Comparison of ENCODE assay signal across 8 mouse cellular contexts in genomic region chr17:24488662-24489264, GRCm38 (mm10). TPM values are rescaled to one million over a fixed set of nuclear protein-coding genes. Genes with fewer than 3 reads are reported as not detected.
DNase-seq lines count a peak whose midpoint lies in the region; ATAC-seq and TF ChIP-seq lines count a peak whose summit lies in the region.

No protein-coding gene starts in this region.

- H3K27me3 ChIP-seq in kidney, adult 2 months (replicated peaks; ENCODE audit: control insufficient read depth, insufficient read depth, low read length) = no peaks in the 10 kb centered on the region; the same call in 1 of the 2 replicates
- H3K27me3 ChIP-seq in G1E (ENCODE audit: insufficient read depth, low read length) = peaks cover 59% of the 10 kb centered on the region
- peaks cover 41% of the 10 kb centered on the region for H3K27me3 ChIP-seq in hindbrain, embryonic 10.5 days (ENCODE audit: insufficient read depth, poor library complexity, severe bottlenecking)
- peaks cover 44% of the 10 kb centered on the region for H3K27me3 ChIP-seq in liver, embryonic 14.5 days (ENCODE audit: control insufficient read depth, insufficient read depth, low read length)

- DNase-seq in kidney, adult 2 months = no peak
- no peak for DNase-seq in kidney, adult 18-20 months
- DNase-seq in G1E (ENCODE audit: low spot score) = no peak
- peak; percentile 75 for DNase-seq in embryo, embryonic 11 days
- peak; percentile 71 for DNase-seq in hindbrain, embryonic 10.5 days (ENCODE audit: low spot score)
- DNase-seq in liver, embryonic 14.5 days (ENCODE audit: low read depth in 3 of 3, low spot score in 3 of 3) = no peak
- peak; percentile 80 for DNase-seq in retina, postnatal 1 day
- no peak for DNase-seq in frontal cortex, adult 2 months (ENCODE audit: extremely low spot score in 1 of 2, low spot score in 1 of 2)

- no peak for TF ChIP-seq POLR2A in kidney, adult 2 months (IDR thresholded peaks at IDR 0.05; ENCODE audit: low read depth, low read length)

- WGBS in kidney, adult 2 months = under 1% methylated on average over 73 of the region's 81 CpGs
- WGBS in hindbrain, embryonic 10.5 days = under 1% methylated on average over 76 of the region's 81 CpGs
- WGBS in liver, embryonic 14.5 days (ENCODE audit: insufficient replicate concordance) = under 1% methylated on average over 68 of the region's 81 CpGs

- H3K9me3 ChIP-seq in G1E (replicated peaks) = peaks cover 9% of the 10 kb centered on the region
- H3K9me3 ChIP-seq in hindbrain, embryonic 10.5 days = no peaks in the 10 kb centered on the region
- no peaks in the 10 kb centered on the region for H3K9me3 ChIP-seq in liver, embryonic 14.5 days (ENCODE audit: control insufficient read depth, low read length)

- TF ChIP-seq CTCF in kidney, adult 2 months (conservative IDR thresholded peaks at IDR 0.05; ENCODE audit: insufficient read depth, insufficient read length, low read depth, low read length) = no peak
- TF ChIP-seq CTCF in G1E (IDR thresholded peaks at IDR 0.05; ENCODE audit: low read depth, low read length) = no peak
- no peak for TF ChIP-seq CTCF in liver, embryonic 14.5 days (IDR thresholded peaks at IDR 0.05; ENCODE audit: low read depth)

- H3K27ac ChIP-seq in kidney, adult 2 months (ENCODE audit: insufficient read depth, low read depth, low read length) = no peak overlapping the region
- H3K27ac ChIP-seq in hindbrain, embryonic 10.5 days = peak overlapping the region; percentile 92
- no peak overlapping the region for H3K27ac ChIP-seq in liver, embryonic 14.5 days

- peak overlapping the region; percentile 51 for H3K4me2 ChIP-seq in liver, embryonic 14.5 days (ENCODE audit: low read depth)

- no peaks in the 10 kb centered on the region for H3K36me3 ChIP-seq in kidney, adult 2 months (ENCODE audit: control insufficient read depth, insufficient read depth, low read length)
- H3K36me3 ChIP-seq in G1E (replicated peaks) = no peaks in the 10 kb centered on the region
- H3K36me3 ChIP-seq in hindbrain, embryonic 10.5 days = no peaks in the 10 kb centered on the region
- no peaks in the 10 kb centered on the region for H3K36me3 ChIP-seq in liver, embryonic 14.5 days (replicated peaks; ENCODE audit: control insufficient read depth, insufficient read depth, low read depth)

- H3K4me1 ChIP-seq in kidney, adult 2 months (ENCODE audit: control insufficient read depth, insufficient read depth, low read length) = no peaks in the 10 kb centered on the region
- H3K4me1 ChIP-seq in G1E (ENCODE audit: insufficient read depth, low read depth, low read length) = peaks cover 13% of the 10 kb centered on the region
- peaks cover 43% of the 10 kb centered on the region for H3K4me1 ChIP-seq in hindbrain, embryonic 10.5 days (replicated peaks)
- no peaks in the 10 kb centered on the region for H3K4me1 ChIP-seq in liver, embryonic 14.5 days (replicated peaks; ENCODE audit: control insufficient read depth in 2 of 2, insufficient read depth in 2 of 2, low read length in 1 of 2)

- H3K4me3 ChIP-seq in kidney, adult 2 months (ENCODE audit: insufficient read depth, low read depth, low read length) = peak overlapping the region; percentile 53
- peak overlapping the region; percentile 27; the same call in 1 of the 2 replicates for H3K4me3 ChIP-seq in G1E (ENCODE audit: low read depth, low read length)
- H3K4me3 ChIP-seq in hindbrain, embryonic 10.5 days = peak overlapping the region; percentile 88
- peak overlapping the region; percentile 31 to 40 for H3K4me3 ChIP-seq in liver, embryonic 14.5 days (ENCODE audit: insufficient read depth in 1 of 2, low read depth in 2 of 2, low read length in 2 of 2)

- no peak overlapping the region for H3K9ac ChIP-seq in liver, embryonic 14.5 days (replicated peaks)

- no peak for TF ChIP-seq EP300 in liver, embryonic 14.5 days (IDR thresholded peaks at IDR 0.05; ENCODE audit: low read depth)

- no peak for ATAC-seq in G1E (ENCODE audit: extremely low read depth, insufficient number of reproducible peaks, low FRiP score, poor library complexity, severe bottlenecking)
- ATAC-seq in liver, embryonic 14.5 days (ENCODE audit: insufficient read depth) = no peak

RNA-seq across cellular contexts. Expression of gene Caskin1, which starts 0.4 kb away (rescaled TPM):
- 0.52 and 0.80 TPM in 2 replicates for polyA plus RNA-seq in kidney, adult 2 months (2012; rRNA removed)
- total RNA-seq in G1E (2014; fragmentation: Nextera tagmentation) (not detected in 2 replicates), G1E (2017) (0.11 and 0.29 TPM in 2 replicates)
- not detected in 2 replicates for polyA plus RNA-seq in G1E (2012)
- polyA plus RNA-seq in hindbrain, embryonic 10.5 days (2016; fragmentation: Nextera tagmentation; extraction: Ambion mirVana) = 6.8 and 10.2 TPM in 2 replicates
- 0.09 and 0.11 TPM in 2 replicates for polyA plus RNA-seq in liver, embryonic 14.5 days (2012; rRNA removed)
- polyA plus RNA-seq in liver, embryonic 14.5 days (2014; fragmentation: Nextera tagmentation; extraction: Ambion mirVana) = 0.08 TPM in 2 replicates
- 116 and 124 TPM in 2 replicates for polyA plus RNA-seq in frontal cortex, adult 2 months (2012; rRNA removed)

RNA-seq across cellular contexts. Expression of gene Mlst8, which starts 9.9 kb away (rescaled TPM):
- polyA plus RNA-seq in kidney, adult 2 months (2012; rRNA removed) = 26.1 and 32.1 TPM in 2 replicates
- total RNA-seq in G1E (2014; fragmentation: Nextera tagmentation) = 5.2 and 7.0 TPM in 2 replicates
- 17.2 and 19.7 TPM in 2 replicates for total RNA-seq in G1E (2017)
- 6.4 and 7.1 TPM in 2 replicates for polyA plus RNA-seq in G1E (2012)
- 35.1 and 36.0 TPM in 2 replicates for polyA plus RNA-seq in hindbrain, embryonic 10.5 days (2016; fragmentation: Nextera tagmentation; extraction: Ambion mirVana)
- 13.5 and 18.5 TPM in 2 replicates for polyA plus RNA-seq in liver, embryonic 14.5 days (2012; rRNA removed)
- polyA plus RNA-seq in liver, embryonic 14.5 days (2014; fragmentation: Nextera tagmentation; extraction: Ambion mirVana) = 9.6 and 11.2 TPM in 2 replicates
- 37.9 and 45.7 TPM in 2 replicates for polyA plus RNA-seq in frontal cortex, adult 2 months (2012; rRNA removed)

RNA-seq across cellular contexts. Expression of gene Bricd5, which starts 15.1 kb away (rescaled TPM):
- polyA plus RNA-seq in kidney, adult 2 months (2012; rRNA removed) = 0.56 and 0.96 TPM in 2 replicates
- not detected in 2 replicates for total RNA-seq in G1E (2014; fragmentation: Nextera tagmentation)
- 0.33 and 0.58 TPM in 2 replicates for total RNA-seq in G1E (2017)
- polyA plus RNA-seq in G1E (2012) = 0.23 and 0.27 TPM in 2 replicates
- polyA plus RNA-seq in hindbrain, embryonic 10.5 days (2016; fragmentation: Nextera tagmentation; extraction: Ambion mirVana) = 0.61 and 2.5 TPM in 2 replicates
- 0.29 and 0.30 TPM in 2 replicates for polyA plus RNA-seq in liver, embryonic 14.5 days (2012; rRNA removed)
- polyA plus RNA-seq in liver, embryonic 14.5 days (2014; fragmentation: Nextera tagmentation; extraction: Ambion mirVana) = 0.23 TPM in 1 of 2 replicates, not detected in the other
- 2.1 and 2.6 TPM in 2 replicates for polyA plus RNA-seq in frontal cortex, adult 2 months (2012; rRNA removed)

RNA-seq across cellular contexts. Expression of gene Pgp, which starts 18.6 kb away (rescaled TPM):
- polyA plus RNA-seq in kidney, adult 2 months (2012; rRNA removed) = 38.7 and 46.5 TPM in 2 replicates
- 17.8 and 19.6 TPM in 2 replicates for total RNA-seq in G1E (2014; fragmentation: Nextera tagmentation)
- total RNA-seq in G1E (2017) = 13.3 and 13.9 TPM in 2 replicates
- polyA plus RNA-seq in G1E (2012) = 58.3 and 69.2 TPM in 2 replicates
- 80.9 and 81.8 TPM in 2 replicates for polyA plus RNA-seq in hindbrain, embryonic 10.5 days (2016; fragmentation: Nextera tagmentation; extraction: Ambion mirVana)
- 37.9 and 38.2 TPM in 2 replicates for polyA plus RNA-seq in liver, embryonic 14.5 days (2012; rRNA removed)
- polyA plus RNA-seq in liver, embryonic 14.5 days (2014; fragmentation: Nextera tagmentation; extraction: Ambion mirVana) = 70.4 and 76.7 TPM in 2 replicates
- polyA plus RNA-seq in frontal cortex, adult 2 months (2012; rRNA removed) = 85.4 and 95.8 TPM in 2 replicates

RNA-seq across cellular contexts. Expression of gene E4f1, which starts 18.6 kb away (rescaled TPM):
- 63.7 and 72.8 TPM in 2 replicates for polyA plus RNA-seq in kidney, adult 2 months (2012; rRNA removed)
- total RNA-seq in G1E (2014; fragmentation: Nextera tagmentation) (21.7 and 37.2 TPM in 2 replicates), G1E (2017) (17.4 and 18.4 TPM in 2 replicates)
- 17.1 and 19.7 TPM in 2 replicates for polyA plus RNA-seq in G1E (2012)
- polyA plus RNA-seq in hindbrain, embryonic 10.5 days (2016; fragmentation: Nextera tagmentation; extraction: Ambion mirVana) = 37.8 and 40.1 TPM in 2 replicates
- polyA plus RNA-seq in liver, embryonic 14.5 days (2012; rRNA removed) = 17.1 and 19.9 TPM in 2 replicates
- polyA plus RNA-seq in liver, embryonic 14.5 days (2014; fragmentation: Nextera tagmentation; extraction: Ambion mirVana) = 4.5 and 5.0 TPM in 2 replicates
- polyA plus RNA-seq in frontal cortex, adult 2 months (2012; rRNA removed) = 86.1 and 86.4 TPM in 2 replicates

Comparison
In these comparisons a context has a peak if more than half of its experiments do, and no peak if none do; other contexts are left out.
1. DNase-seq: peak in embryo, embryonic 11 days (single experiment), hindbrain, embryonic 10.5 days (single experiment) and retina, postnatal 1 day (single experiment); none in kidney, adult 2 months (single experiment), kidney, adult 18-20 months (single experiment), G1E (single experiment), liver, embryonic 14.5 days (0 of 3) and frontal cortex, adult 2 months (0 of 2).
2. H3K4me3 ChIP-seq: peak in every context shown above with its lines; median percentile 88 in hindbrain, embryonic 10.5 days; 53 in kidney, adult 2 months; 36 in liver, embryonic 14.5 days; 27 in G1E.
3. RNA of gene Caskin1, which starts 0.4 kb away (polyA plus RNA-seq): 116 to 124 TPM in frontal cortex, adult 2 months; 6.8 to 10.2 TPM in hindbrain, embryonic 10.5 days, 0.52 to 0.80 TPM in kidney, adult 2 months, 0.08 to 0.11 TPM in liver, embryonic 14.5 days and not detected in G1E; every median in the first group is over 10 times any median in the second.